Mouse (Mus musculus) olfactory bulb, adult 2 months (tissue): ENCODE data around the gene Hrk.

Experiments used
- CTCF ChIP-seq: fragments of 200-500 bp; IDR thresholded peaks from 2 replicates; pipeline ENCODE4 v1.5.1; 2012; ENCODE audit warnings: low read depth, mild to moderate bottlenecking, low read length, moderate library complexity; ENCODE audit not compliant: insufficient read depth
- POLR2A ChIP-seq: fragments of 200-500 bp; IDR thresholded peaks from 2 replicates; pipeline ENCODE4 v1.6.1; 2012; ENCODE audit warnings: mild to moderate bottlenecking, low read depth, low read length, moderate library complexity; ENCODE audit not compliant: insufficient read depth

DNA sequence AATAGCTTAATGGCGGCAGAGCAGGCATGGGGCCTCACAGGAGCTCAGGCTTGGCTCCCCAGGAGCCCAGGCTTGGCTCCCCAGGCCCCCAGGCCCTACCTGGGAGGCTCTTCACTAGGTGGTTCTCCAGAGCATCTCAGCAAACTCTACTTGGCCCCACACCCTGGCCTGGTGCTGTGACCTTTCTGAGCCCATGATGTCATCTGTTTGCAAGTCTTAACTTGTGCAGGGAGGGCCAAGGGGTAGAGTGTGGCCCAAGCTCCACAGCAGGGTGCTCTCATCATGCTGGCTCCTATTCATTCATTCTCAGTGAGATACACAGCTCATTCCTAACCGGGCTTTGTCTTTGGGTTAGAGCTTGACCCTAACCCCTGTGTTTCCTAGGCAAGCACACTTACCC lies 43.8 kb upstream of the Hrk start:
- TF ChIP-seq POLR2A: no peak
- no peak for TF ChIP-seq CTCF
